Mouse (Mus musculus) embryonic fibroblast, embryonic 13.5 days (primary cell): Measurements from ENCODE around the gene Ube3b.

Source experiments
- CTCF ChIP-seq: IDR thresholded peaks from 2 replicates; pipeline ENCODE4 v1.5.1; 2011; ENCODE audit warnings: mild to moderate bottlenecking, control low read depth, low read length, moderate library complexity, borderline replicate concordance; ENCODE audit not compliant: insufficient read depth
- POLR2A ChIP-seq: IDR thresholded peaks from 2 replicates; pipeline ENCODE4 v1.6.1; 2011; ENCODE audit warnings: low read depth, mild to moderate bottlenecking, control low read depth, low read length, moderate library complexity

- TF ChIP-seq POLR2A (no peak), CTCF (no peak)
Observed at GRCm38 (mm10) chr5:114410429-114410828, 30.0 kb downstream of the Ube3b start.
